Mouse (Mus musculus): Measurements from ENCODE around the gene Wdr20rt. TPM values are rescaled to one million over a fixed set of nuclear protein-coding genes. Genes with fewer than 3 reads are reported as not detected.

The Wdr20rt gene
- not detected in 2 replicates for polyA plus RNA-seq (2014; fragmentation: Nextera tagmentation; extraction: Ambion mirVana)

DNA sequence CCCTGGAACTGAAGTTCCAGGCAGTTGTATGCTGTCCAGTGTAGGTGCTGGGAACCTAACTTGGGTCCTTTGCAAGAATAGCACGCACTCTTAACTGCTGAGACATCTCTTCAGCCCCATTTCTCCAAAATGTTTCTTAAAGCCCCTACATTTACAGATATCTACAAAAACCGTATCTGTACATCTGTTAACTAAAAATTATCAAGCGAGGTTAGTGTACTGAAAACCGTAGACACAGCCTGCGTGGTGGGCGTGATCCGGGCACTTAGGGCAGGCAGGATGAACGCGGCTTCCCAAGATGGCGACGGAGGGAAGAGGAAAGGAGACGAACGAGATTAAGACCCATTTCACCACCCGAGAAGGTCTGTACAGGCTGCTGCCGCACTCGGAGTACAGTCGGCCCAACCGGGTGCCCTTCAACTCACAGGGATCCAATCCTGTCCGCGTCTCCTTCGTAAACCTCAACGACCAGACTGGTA lies at the start of gene Wdr20rt:
Gene Wdr20rt, plus strand, starts transcription at position 51 of the 479 bp plus-strand sequence.
- Histone ChIP-seq H3K4me3 (ENCODE audit: low read depth, low read length) (no peak within 1 kb of the TSS), H3K9me3 (ENCODE audit: control insufficient read depth, low read length) (no peaks in the 10 kb centered on the region), H3K9ac (ENCODE audit: low read length) (no peak within 1 kb of the TSS), H3K27ac (ENCODE audit: low read depth, low read length) (no peak within 1 kb of the TSS), H3K4me1 (replicated peaks; ENCODE audit: control insufficient read depth, insufficient read depth, low read length) (no peaks in the 10 kb centered on the region), H3K36me3 (ENCODE audit: control insufficient read depth, insufficient read depth, low read length) (no peaks in the 10 kb centered on the region), H3K27me3 (ENCODE audit: control insufficient read depth, insufficient read depth, low read length) (no peaks in the 10 kb centered on the region), H3K4me2 (ENCODE audit: low read depth, low read length, severe bottlenecking) (no peak within 1 kb of the TSS)
- 92% methylated on average over 22 of the region's 22 CpGs for WGBS
- ATAC-seq (replicated peaks; ENCODE audit: low FRiP score) (no peak), DNase-seq (ENCODE audit: low spot score) (no peak)

DNA sequence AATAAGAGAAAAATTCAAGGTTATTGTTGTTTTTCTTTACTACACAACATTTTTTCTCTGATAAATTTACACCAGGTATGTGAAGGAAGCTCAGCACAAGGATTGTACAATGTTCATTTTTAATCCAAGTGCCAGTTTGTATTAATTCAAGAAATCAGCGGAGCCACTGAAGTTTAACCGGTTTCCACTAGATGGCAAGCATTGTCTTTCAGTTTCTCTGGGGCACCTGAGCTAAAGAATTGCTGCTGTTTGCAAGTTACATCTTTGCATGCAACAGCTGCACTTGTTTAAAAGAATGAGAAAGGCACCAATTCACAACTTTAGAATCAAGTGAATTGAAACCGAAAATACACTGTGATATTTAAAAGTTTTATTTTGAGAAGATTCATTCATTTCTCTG lies 38.0 kb upstream of the Wdr20rt start:
- DNase-seq (ENCODE audit: low spot score) = no peak
- H3K9me3 ChIP-seq (ENCODE audit: control insufficient read depth, low read length) = no peaks in the 10 kb centered on the region
- H3K9ac ChIP-seq (ENCODE audit: low read length) = no peak overlapping the region
- H3K27me3 ChIP-seq (ENCODE audit: control insufficient read depth, insufficient read depth, low read length) = no peaks in the 10 kb centered on the region
- ATAC-seq (replicated peaks; ENCODE audit: low FRiP score) = no peak
- H3K36me3 ChIP-seq (ENCODE audit: control insufficient read depth, insufficient read depth, low read length) = no peaks in the 10 kb centered on the region
- no peak overlapping the region for H3K4me2 ChIP-seq (ENCODE audit: low read depth, low read length, severe bottlenecking)
- no peak overlapping the region for H3K27ac ChIP-seq (ENCODE audit: low read depth, low read length)
- no peaks in the 10 kb centered on the region for H3K4me1 ChIP-seq (replicated peaks; ENCODE audit: control insufficient read depth, insufficient read depth, low read length)
- WGBS = 67% methylated on average over 3 of the region's 3 CpGs
- no peak overlapping the region for H3K4me3 ChIP-seq (ENCODE audit: low read depth, low read length)

DNA sequence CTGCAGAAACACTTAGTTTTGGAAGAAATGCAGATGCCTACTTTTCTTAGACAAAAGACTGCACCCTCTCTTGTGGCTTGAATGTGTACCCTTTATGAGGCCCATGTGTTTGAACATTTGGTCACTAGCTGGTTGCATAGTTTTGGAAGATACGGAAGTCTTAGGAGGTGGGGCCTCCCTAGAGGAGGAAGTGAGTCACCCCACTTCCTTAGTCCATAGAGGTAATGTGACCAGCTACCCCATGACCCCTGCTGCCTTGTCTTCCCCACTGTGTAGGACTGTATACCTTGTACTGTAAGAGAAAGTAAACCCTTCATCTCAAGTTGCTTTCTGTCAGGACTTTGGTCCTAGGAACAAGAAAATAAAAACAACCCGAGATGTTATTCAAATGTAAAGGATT lies 36.1 kb upstream of the Wdr20rt start:
- Histone ChIP-seq H3K9me3 (ENCODE audit: control insufficient read depth, low read length) (no peaks in the 10 kb centered on the region), H3K4me3 (ENCODE audit: low read depth, low read length) (no peak overlapping the region), H3K27me3 (ENCODE audit: control insufficient read depth, insufficient read depth, low read length) (no peaks in the 10 kb centered on the region), H3K4me1 (replicated peaks; ENCODE audit: control insufficient read depth, insufficient read depth, low read length) (no peaks in the 10 kb centered on the region), H3K36me3 (ENCODE audit: control insufficient read depth, insufficient read depth, low read length) (no peaks in the 10 kb centered on the region), H3K27ac (ENCODE audit: low read depth, low read length) (no peak overlapping the region), H3K4me2 (ENCODE audit: low read depth, low read length, severe bottlenecking) (no peak overlapping the region), H3K9ac (ENCODE audit: low read length) (no peak overlapping the region)
- WGBS = 88% methylated on average over 2 of the region's 2 CpGs
- no peak for ATAC-seq (replicated peaks; ENCODE audit: low FRiP score)
- no peak for DNase-seq (ENCODE audit: low spot score)

DNA sequence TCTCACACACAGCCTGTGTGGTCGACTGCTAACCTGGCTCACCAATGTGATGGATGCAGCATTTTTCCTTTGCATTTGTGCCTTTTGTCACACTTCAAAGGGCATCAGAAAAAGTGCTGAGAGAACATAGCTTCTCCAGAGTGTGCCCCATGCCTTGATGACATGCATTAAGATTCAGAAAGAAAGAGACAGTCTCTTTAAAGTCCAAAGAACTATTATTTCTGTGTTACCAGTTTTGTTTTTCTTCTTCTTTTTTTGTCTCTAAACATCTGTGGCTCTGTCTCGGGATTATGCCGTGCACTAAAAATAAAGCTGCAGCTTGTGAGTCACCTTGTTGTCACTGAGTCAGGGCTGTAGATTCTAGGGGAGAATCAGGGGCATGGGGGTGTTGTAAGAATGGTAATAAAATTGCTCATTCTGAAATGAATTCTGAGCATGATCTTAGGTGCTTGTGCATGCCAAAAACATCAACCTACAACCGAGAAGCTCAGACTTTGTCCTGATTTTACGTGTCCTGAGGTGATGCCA lies 31.2 kb upstream of the Wdr20rt start:
- no peak for ATAC-seq (replicated peaks; ENCODE audit: low FRiP score)
- Histone ChIP-seq H3K4me2 (ENCODE audit: low read depth, low read length, severe bottlenecking) (no peak overlapping the region), H3K27ac (ENCODE audit: low read depth, low read length) (no peak overlapping the region), H3K36me3 (ENCODE audit: control insufficient read depth, insufficient read depth, low read length) (no peaks in the 10 kb centered on the region), H3K4me3 (ENCODE audit: low read depth, low read length) (no peak overlapping the region), H3K4me1 (replicated peaks; ENCODE audit: control insufficient read depth, insufficient read depth, low read length) (no peaks in the 10 kb centered on the region), H3K9ac (ENCODE audit: low read length) (no peak overlapping the region), H3K27me3 (ENCODE audit: control insufficient read depth, insufficient read depth, low read length) (no peaks in the 10 kb centered on the region), H3K9me3 (ENCODE audit: control insufficient read depth, low read length) (no peaks in the 10 kb centered on the region)
- WGBS = 85% methylated on average over 5 of the region's 5 CpGs
- DNase-seq (ENCODE audit: low spot score) = no peak

DNA sequence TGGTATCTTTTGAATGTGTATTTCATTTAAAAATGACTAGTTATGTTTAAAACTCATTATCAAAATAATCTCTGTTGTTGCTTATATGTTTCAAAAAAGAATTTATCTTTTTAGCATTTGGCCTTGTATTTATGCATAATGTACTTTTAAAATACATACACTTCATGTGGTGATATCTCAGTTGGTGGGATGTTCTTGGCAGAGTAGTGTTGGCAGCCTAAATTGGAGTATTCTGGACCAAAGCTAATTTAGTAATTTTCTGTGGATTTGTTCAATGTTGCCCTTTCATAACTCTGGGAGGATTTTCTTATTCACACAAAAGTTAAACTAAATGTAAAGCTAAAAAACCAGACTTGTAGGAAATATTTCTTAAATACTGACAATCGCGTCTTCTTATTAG lies 23.5 kb upstream of the Wdr20rt start:
- Histone ChIP-seq H3K4me1 (replicated peaks; ENCODE audit: control insufficient read depth, insufficient read depth, low read length) (no peaks in the 10 kb centered on the region), H3K27ac (ENCODE audit: low read depth, low read length) (no peak overlapping the region), H3K4me3 (ENCODE audit: low read depth, low read length) (no peak overlapping the region), H3K27me3 (ENCODE audit: control insufficient read depth, insufficient read depth, low read length) (no peaks in the 10 kb centered on the region), H3K4me2 (ENCODE audit: low read depth, low read length, severe bottlenecking) (no peak overlapping the region), H3K9me3 (ENCODE audit: control insufficient read depth, low read length) (no peaks in the 10 kb centered on the region), H3K36me3 (ENCODE audit: control insufficient read depth, insufficient read depth, low read length) (no peaks in the 10 kb centered on the region), H3K9ac (ENCODE audit: low read length) (no peak overlapping the region)
- DNase-seq (ENCODE audit: low spot score) = no peak
- 99% methylated on average over 2 of the region's 2 CpGs for WGBS
- no peak for ATAC-seq (replicated peaks; ENCODE audit: low FRiP score)

DNA sequence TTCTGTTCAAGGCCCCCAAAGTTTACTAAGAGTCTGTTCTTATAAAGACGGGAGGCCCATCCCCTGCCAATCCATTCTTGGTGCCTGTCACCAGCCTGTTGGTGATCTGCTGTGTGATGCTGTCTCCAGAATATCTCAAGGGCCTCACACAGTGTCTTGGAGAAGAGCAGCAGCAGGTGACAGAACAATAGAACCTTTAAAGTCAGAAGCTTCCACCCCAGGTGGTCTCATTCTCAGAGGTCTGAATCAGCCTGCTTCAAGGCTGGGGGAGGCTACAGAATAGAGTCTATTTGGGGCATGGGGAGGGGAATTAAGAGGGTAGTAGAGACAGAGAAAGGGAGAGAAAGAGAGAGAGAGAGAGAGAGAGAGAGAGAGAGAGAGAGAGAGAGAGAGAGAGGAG lies 18.9 kb upstream of the Wdr20rt start:
- H3K9me3 ChIP-seq (ENCODE audit: control insufficient read depth, low read length) = no peaks in the 10 kb centered on the region
- 57% methylated on average over 1 of the region's 1 CpGs for WGBS
- no peak for ATAC-seq (replicated peaks; ENCODE audit: low FRiP score)
- no peak overlapping the region for H3K9ac ChIP-seq (ENCODE audit: low read length)
- DNase-seq (ENCODE audit: low spot score) = no peak
- no peaks in the 10 kb centered on the region for H3K27me3 ChIP-seq (ENCODE audit: control insufficient read depth, insufficient read depth, low read length)
- H3K36me3 ChIP-seq (ENCODE audit: control insufficient read depth, insufficient read depth, low read length) = no peaks in the 10 kb centered on the region
- no peak overlapping the region for H3K4me3 ChIP-seq (ENCODE audit: low read depth, low read length)
- H3K4me2 ChIP-seq (ENCODE audit: low read depth, low read length, severe bottlenecking) = no peak overlapping the region
- no peaks in the 10 kb centered on the region for H3K4me1 ChIP-seq (replicated peaks; ENCODE audit: control insufficient read depth, insufficient read depth, low read length)
- no peak overlapping the region for H3K27ac ChIP-seq (ENCODE audit: low read depth, low read length)

DNA sequence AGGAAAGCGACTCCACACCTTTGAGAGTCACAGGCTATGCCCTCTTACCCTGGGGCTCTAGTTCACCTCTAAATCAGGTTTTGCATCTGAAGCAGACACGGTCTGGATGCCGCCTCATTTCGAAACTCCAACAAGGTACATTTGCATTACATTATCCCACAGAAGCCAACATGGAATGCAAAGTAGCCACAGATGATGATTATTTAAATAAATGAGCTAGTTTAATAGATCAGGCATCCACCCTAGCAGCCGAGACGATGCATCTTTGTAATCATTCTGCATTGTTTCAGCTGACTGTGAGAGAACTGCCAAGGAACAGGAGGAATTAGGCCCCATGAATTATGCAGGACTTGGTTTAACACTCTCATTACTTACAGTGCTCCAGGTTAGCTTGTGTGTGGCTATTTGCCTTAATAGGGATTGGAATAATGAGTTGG lies 8.9 kb upstream of the Wdr20rt start:
- 59% methylated on average over 6 of the region's 6 CpGs for WGBS
- ATAC-seq (replicated peaks; ENCODE audit: low FRiP score) = peak; percentile 75
- H3K27ac ChIP-seq (ENCODE audit: low read depth, low read length) = no peak overlapping the region

DNA sequence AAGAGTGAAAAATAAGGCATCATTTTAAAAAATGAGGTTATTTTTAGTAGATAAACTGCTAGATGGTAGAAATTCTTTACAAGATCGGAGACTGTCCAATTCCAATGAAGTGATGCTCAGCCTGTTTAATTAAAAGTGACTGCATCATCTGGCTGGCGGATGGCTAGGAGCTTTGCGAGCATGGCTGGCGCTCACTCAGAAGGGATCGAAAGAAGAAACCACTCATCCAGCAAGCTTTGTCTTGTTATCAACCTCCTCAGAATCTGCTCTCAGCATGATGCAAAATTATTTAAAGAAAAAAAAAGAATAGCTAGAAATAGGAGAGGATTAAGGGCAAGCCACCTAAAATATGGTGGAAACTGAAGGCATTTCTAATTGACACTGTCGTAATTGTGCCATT lies 3.3 kb downstream of the Wdr20rt start:
- H3K9ac ChIP-seq (ENCODE audit: low read length) = no peak overlapping the region
- no peak overlapping the region for H3K27ac ChIP-seq (ENCODE audit: low read depth, low read length)
- ATAC-seq (replicated peaks; ENCODE audit: low FRiP score) = no peak
- no peak overlapping the region for H3K4me3 ChIP-seq (ENCODE audit: low read depth, low read length)
- H3K9me3 ChIP-seq (ENCODE audit: control insufficient read depth, low read length) = no peaks in the 10 kb centered on the region
- no peaks in the 10 kb centered on the region for H3K4me1 ChIP-seq (replicated peaks; ENCODE audit: control insufficient read depth, insufficient read depth, low read length)
- no peaks in the 10 kb centered on the region for H3K36me3 ChIP-seq (ENCODE audit: control insufficient read depth, insufficient read depth, low read length)
- DNase-seq (ENCODE audit: low spot score) = no peak
- H3K27me3 ChIP-seq (ENCODE audit: control insufficient read depth, insufficient read depth, low read length) = no peaks in the 10 kb centered on the region
- 87% methylated on average over 6 of the region's 6 CpGs for WGBS
- no peak overlapping the region for H3K4me2 ChIP-seq (ENCODE audit: low read depth, low read length, severe bottlenecking)

More for the DNA sequence above, 8.9 kb upstream of the Wdr20rt start:
- Histone ChIP-seq H3K36me3 (ENCODE audit: control insufficient read depth, insufficient read depth, low read length) (no peaks in the 10 kb centered on the region), H3K4me2 (ENCODE audit: low read depth, low read length, severe bottlenecking) (no peak overlapping the region), H3K9ac (ENCODE audit: low read length) (no peak overlapping the region), H3K9me3 (ENCODE audit: control insufficient read depth, low read length) (no peaks in the 10 kb centered on the region), H3K4me3 (ENCODE audit: low read depth, low read length) (no peak overlapping the region), H3K27me3 (ENCODE audit: control insufficient read depth, insufficient read depth, low read length) (no peaks in the 10 kb centered on the region), H3K4me1 (replicated peaks; ENCODE audit: control insufficient read depth, insufficient read depth, low read length) (no peaks in the 10 kb centered on the region)
- DNase-seq (ENCODE audit: low spot score) = no peak

DNA sequence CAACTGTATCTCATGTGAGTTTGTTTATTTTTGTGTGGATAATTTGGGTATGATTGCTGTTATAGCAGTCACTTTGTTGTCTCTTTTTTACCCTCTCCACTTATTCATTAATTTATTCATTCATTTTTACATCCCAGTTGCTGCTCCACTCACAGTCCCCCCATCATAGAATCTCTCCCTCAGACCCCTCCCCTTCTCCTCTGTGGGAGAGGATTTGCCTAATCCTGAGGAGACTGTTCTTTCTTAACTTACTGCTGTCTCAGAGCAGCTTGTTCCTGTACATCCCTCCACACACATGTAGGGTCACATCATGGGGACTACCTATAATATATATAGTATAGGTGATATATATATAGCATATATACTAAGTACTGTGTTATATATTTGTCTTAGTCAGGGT lies 3.7 kb downstream of the Wdr20rt start:
- H3K4me1 ChIP-seq (replicated peaks; ENCODE audit: control insufficient read depth, insufficient read depth, low read length) = no peaks in the 10 kb centered on the region
- H3K4me2 ChIP-seq (ENCODE audit: low read depth, low read length, severe bottlenecking) = no peak overlapping the region
- no peak for DNase-seq (ENCODE audit: low spot score)
- H3K36me3 ChIP-seq (ENCODE audit: control insufficient read depth, insufficient read depth, low read length) = no peaks in the 10 kb centered on the region
- ATAC-seq (replicated peaks; ENCODE audit: low FRiP score) = no peak
- no peaks in the 10 kb centered on the region for H3K9me3 ChIP-seq (ENCODE audit: control insufficient read depth, low read length)
- H3K4me3 ChIP-seq (ENCODE audit: low read depth, low read length) = no peak overlapping the region
- H3K27ac ChIP-seq (ENCODE audit: low read depth, low read length) = no peak overlapping the region
- no peak overlapping the region for H3K9ac ChIP-seq (ENCODE audit: low read length)
- H3K27me3 ChIP-seq (ENCODE audit: control insufficient read depth, insufficient read depth, low read length) = no peaks in the 10 kb centered on the region
